Mouse (Mus musculus): ENCODE results near the gene Syne3.

DNA sequence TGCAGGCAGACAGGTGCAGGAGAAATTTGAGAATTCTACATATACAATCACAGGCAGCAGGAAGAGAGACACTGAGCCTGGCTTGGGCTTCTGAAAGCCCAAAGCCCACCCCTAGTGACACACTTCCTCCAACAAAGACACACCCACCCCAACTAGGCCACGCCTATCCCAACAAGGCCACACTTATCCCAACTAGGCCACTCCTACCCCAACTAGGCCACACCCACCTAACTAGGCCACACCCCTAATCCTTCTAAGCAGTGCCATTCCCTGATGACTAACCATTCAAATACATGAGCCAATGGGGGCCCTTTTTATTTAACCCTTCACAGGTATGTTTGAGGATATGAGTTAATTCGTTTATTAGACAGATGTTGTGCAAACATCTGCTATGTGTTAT, 102.5 kb downstream of the Syne3 start:
- TF ChIP-seq CTCF (IDR thresholded peaks at IDR 0.05; ENCODE audit: control insufficient read depth, insufficient read depth, insufficient replicate concordance, low read depth, low read length) (no peak), POLR2A (IDR thresholded peaks at IDR 0.05; ENCODE audit: control insufficient read depth, low read depth, low read length) (no peak)
